Mouse (Mus musculus) kidney, adult 2 months (tissue): Measurements from ENCODE around the gene Fkbp5.

ENCODE experiments used
- CTCF ChIP-seq: fragments of 200-500 bp; conservative IDR thresholded peaks from 2 replicates; pipeline ENCODE4 v1.5.1; 2011; ENCODE audit warnings: low read depth, mild to moderate bottlenecking, control low read depth, low read length, moderate library complexity, mixed read lengths; ENCODE audit not compliant: insufficient read depth, insufficient read length
- POLR2A ChIP-seq: fragments of 200-500 bp; IDR thresholded peaks from one replicate; pipeline ENCODE4 v1.6.1; 2011; ENCODE audit warnings: low read depth, low read length, control low read depth

DNA sequence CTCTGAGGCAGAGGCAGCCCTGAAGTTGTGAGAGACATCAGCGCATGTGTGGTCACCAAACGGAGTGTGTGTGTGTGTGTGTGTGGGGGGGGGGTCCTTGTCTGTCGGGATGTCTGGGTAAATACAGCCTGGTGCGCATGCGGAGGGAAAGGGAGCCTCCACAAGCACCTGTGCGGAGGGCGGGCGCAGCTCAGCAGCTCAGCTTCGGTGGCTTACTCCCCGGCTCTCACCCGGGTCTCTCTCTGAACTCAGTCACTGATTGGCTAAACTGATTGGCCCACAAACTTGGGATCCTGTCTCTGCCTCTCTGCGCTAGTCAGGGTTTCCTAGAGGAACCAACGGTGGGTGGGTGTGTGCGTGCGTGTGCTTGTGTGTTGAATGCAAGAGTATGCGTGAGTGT is 142.8 kb downstream of the Fkbp5 start:
- no peak for TF ChIP-seq CTCF
- TF ChIP-seq POLR2A, result no peak
